Mouse (Mus musculus): ENCODE measurements at regions not wholly inside any gene's neighbourhood (a gene's known extent, or its start where the extent isn't known, plus 50 kb on each side); places are given as distances from the start of the nearest gene placed in this dataset.

DNA sequence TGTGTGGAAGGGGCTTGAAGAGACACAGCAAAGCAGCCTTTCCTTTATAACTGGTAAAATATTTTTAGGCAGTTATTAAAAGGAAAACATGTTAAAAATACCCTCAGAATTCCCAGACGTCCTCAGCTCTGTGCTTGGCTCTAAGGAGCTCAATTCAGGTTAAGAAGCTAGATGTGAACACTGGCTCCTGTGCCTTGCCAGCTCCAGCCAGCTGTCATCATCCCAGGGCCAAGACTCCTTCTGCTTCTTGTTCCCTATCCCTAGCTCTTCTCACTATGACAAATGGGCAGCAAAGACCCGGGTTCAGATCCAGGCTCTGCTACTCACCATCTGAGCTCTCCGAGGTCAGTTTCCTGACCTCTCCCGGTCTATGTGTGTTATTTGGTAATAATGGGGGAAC lies 293.5 kb upstream of the Rtl1 start:
- DNase-seq: no peak

DNA sequence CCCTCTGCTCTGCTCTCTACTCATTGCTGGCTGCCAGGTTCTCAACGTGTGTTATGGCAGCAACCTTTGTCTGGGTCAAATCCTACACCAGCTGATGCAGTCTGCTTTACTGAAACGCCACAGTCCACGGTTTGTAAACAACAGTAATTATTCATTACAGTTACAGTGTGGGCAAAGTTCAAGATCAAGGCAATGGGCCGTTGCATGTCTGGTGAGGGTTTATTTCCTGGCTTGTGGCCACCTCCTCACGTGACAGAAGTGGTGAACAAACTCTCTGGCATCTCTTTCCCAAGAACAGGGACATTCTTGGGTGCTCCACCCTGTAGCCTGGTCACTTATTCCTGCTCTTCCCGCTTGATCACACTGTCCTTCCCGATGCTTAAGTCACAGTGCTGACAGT lies 295.3 kb upstream of the Rtl1 start:
- no peak for DNase-seq

DNA sequence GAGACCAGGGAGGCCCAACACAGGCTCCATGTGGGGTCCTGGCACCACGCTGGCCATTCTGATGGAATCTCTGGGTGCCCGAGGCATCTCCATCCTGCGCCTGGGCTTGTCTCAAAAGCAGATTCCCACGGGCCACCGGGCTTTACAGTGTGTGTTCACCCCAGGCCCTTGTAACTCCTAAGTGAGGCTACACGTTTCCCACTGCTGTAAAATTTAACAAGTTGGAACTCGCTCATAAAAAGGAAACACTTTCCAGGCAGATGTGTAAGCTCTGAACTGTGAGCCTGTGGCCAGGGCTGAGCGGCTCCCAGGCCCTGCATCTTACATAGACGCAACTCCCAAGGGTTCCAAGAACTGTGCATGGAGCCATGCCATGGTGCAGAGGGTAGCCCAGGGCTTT lies 296.3 kb upstream of the Rtl1 start:
- no peak for DNase-seq

DNA sequence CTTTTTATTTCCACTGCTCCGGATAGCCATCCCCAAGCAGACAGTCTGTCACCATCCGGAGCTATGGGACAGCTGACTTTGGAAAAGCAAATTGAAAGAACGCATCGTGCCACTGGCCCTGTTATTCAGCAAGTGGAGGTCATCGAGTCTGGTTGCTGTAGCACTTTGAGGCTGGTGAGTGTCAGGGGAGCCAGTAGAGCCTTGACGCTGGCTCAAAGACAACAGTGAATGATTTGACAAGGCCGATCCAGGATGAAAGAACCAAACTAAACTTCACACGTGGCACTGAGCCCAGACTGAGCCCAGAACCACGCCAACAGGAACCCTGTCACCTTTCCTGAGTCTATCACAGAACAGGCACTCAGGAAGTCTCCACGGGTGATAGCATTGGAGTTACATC lies 296.8 kb upstream of the Rtl1 start:
- no peak for DNase-seq

DNA sequence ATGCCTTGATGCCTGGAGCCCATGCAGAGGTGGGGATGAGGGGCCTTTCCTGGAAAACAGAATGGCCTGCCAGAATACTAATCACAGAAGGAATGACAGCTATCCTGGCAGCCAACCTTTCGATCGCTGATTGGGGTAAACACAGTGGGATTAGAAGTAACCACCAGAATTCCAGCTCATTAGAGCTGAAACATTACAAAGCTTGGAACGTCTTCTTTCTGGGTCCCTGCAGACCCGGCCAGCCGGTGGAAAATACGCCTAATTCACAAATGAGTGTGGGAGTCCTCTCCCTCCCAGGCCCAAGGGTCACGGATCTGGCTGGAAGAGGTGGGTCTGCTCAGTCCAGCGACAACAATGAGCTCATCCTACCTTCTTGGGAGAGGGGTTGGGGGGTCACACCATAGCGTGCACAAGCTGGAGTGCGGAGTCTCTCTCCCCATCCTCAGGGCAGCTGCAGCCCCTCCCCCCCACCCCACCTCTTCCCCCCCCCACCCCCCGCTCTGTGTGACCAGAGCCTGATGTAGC lies 297.8 kb upstream of the Rtl1 start:
- DNase-seq: no peak

DNA sequence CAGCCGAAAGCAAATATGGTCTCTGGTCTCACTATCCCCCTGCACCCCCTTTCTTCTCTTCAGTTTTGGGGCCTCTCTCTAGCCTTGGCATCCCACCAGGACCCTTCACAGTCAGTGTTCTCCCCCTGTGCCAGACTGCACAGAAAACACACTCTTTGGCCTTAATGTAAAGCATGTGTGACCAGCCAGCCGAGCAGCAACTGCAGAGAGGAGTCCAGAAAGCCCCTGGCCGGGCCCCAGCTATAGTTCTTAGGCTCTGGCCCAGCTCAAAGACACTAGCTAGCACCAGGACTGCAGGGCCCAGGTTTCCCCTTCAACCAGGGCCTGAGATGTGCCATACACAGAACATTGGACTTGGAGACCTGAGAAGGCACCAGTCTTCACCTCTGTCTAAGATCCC lies 299.3 kb upstream of the Rtl1 start:
- DNase-seq: no peak

DNA sequence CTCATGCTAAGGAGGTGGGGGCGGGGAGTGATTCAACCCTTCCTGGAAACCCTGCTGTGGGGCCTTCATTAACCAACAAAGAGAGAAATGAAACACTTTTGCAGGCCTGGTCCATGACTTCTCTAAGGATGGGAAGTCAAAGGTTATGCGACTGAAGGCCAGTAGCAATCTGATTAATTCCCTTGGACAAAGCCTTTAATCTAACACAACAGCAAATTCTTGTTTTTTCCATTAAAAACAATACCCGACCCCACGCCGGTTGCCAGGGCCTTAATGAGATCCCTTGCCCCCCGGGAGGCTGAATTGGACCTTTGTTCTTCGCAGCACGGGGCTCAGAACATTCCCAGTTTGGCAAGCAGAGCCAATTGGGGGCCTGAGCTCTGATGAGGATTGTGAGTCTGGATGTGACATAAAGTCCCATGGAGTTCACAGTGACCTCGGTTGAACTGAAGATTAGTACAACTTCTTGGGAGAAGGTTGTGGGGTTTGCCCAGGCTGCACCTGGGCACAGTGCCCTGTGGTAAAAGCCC lies 310.9 kb upstream of the Rtl1 start:
- no peak for DNase-seq

DNA sequence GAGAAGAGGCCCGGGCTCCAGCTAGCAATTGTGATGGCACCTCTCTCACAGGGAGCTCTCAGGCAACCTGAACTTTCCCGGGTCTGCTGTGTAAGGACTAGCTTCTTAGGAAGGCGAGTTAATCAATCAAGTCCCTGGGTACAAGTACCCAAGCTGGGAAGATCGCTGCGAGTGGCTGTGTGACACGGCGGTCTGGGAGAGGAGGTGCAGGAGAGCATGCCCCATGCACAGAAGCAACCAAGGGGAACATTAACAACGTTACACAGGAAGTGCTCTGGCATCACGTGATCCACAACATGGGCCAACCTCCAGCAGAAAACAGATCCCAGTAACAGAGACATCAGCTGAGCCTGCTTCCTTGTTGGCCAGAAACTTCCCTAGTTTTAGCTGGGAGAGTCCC lies 311.4 kb upstream of the Rtl1 start:
- no peak for DNase-seq

DNA sequence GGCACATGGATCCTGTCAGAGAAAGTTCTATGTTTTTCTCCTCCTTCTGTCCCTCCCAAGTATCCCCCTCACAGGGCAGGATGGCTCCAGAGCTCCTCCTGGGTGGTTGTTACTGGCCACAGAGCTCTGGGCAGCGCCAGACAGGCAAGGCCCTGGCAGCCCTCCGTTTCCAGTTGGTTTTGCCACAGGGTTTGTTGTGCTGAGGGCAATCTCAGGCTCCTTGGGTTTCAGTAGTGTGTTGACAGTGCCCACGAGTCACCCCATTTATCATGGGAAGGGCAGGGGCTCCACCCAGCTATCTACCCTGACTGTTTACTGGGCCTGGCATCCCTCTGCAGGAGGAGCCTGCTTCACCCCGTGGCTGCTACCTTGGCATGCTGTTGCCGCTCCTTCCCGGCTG lies 317.6 kb upstream of the Rtl1 start:
- no peak for DNase-seq

DNA sequence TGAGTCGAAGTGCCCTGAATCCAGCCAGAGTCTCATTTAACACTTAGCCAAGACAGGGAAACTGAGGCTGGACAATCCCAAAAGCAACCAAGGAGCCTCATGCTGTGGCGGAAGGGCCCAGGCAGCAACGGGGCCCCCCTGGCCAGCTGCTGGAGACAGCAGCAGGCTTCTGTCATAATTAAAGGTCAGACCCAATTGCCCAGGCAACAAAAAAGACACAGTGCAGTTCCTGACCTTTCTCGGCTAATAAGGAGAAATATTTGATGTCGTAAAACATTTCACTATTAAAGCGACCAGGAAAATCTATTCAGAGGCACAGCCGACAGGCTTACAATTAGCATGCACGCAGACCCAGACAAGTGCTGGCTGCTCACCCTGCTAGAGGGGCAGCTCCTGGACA lies 318.8 kb upstream of the Rtl1 start:
- no peak for DNase-seq

DNA sequence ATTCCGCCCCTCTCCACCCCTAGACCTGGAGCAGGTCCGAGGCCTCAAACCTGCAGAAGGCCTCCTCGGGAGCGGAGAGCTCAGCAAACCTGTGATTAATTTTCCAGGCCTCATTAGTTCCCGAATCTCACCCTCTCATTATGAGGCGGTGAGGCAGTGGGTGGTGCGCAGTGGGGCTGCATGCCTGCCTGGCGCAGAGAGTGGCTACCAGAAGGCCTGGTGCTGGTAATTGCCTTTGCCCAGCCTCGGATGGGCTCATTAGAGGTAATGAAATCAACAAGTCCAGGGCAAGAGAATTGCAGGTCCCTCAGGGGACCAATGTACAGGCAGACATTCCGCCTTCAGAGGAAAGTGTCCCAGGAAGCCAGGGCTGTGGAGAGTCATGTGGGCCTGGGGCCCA lies 322.0 kb upstream of the Rtl1 start:
- DNase-seq: no peak

DNA sequence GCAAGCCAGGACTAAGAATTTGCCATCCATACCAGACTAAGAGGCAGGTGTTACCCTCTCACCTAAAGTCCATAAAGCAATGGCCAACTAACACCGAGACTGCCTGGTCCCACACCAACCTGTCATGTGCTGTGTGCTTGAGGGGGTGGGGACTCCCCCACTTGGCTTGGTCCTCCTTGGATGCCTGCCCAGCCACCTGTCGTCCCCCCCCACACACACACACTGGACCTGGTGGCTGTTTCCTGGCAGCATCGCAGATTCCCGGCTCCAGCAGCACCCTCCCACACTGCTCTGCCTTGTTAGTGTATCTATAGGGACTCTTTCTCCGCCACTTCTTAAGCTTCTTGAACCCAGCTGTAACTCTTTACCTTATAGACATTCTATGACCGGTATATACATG lies 325.7 kb upstream of the Rtl1 start:
- DNase-seq: no peak

DNA sequence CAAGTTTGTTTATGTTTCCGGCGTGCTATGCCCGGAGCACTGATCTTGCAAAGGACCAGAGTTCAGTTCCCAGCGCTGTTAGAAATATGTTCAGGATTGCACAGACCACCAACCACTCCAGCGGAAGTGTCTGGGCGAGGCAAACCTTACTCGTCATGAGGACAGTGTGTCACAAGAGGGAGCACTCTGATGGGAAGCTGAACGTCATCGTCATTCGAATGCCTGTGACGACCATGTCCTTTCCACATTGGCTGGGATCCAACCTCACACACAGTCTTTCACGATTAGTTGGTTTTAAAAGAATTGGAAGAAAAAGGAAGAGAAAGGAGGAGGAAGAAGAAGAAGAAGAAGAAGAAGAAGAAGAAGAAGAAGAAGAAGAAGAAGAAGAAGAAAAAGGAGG lies 326.5 kb upstream of the Rtl1 start:
- DNase-seq: no peak

DNA sequence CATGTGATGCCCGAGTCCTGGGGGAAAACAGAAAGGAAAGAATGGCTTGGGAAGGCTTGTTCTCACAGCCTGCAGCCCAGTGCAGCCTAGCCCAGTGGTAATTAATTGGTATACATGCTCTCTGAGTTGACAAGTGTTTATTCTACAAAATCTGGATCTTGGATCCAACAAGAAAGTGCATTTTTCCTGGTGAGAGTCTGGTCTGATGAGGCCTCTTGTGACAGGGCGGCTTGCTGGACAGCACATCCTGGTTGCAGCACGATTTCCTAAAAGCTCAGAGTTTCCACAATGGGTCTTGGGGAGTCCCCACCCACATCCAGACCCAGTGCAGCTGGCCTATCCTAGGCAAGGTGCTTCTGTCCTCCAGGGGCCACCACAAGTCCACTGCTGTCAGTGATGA lies 332.7 kb upstream of the Dio3 start:
- DNase-seq: no peak

DNA sequence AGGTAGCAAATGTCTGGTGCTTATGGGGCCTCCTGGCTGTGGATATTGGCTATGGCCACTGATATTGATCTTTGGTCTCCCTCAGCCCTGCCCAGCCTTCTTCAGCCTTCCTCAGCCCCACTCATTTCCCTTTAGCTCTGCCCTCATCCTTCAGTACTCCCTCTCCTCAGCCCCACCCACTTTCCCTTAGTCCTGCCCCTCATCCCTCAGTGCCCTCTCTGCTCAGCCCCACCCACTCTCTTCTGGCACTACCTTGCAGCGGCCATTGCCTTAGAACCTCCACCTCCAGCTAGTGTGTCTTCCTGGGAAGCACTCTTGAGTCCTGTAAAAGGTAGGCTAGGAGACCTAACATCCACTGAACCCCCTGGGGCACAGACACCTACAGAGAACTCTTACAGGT lies 331.9 kb upstream of the Dio3 start:
- no peak for DNase-seq

DNA sequence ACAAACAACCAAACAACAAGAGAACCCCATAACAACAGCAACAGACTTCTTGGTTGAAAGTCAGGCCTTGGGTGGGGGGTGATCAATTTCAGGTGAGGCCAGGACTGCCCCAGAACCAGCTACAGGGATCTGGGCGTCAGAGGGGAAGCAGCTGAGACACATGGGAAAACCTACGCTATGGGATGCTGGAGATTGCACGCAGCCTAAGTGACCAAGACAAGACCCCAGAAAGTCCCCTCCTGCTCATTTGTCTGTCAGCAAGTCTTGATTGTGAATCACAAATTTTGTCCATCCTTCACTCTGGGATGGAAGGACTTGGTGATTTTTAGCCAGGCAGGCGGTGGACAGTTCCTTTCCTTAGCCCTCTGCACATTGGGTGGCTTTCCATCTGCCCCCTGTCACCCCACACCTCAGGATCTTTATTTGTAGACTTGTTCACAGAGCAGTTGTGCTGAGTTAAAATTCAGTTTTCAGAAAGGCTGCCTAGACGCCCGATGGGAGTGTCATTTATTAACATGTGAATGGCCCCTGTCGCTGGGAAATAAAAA lies 330.9 kb upstream of the Dio3 start:
- DNase-seq: no peak

DNA sequence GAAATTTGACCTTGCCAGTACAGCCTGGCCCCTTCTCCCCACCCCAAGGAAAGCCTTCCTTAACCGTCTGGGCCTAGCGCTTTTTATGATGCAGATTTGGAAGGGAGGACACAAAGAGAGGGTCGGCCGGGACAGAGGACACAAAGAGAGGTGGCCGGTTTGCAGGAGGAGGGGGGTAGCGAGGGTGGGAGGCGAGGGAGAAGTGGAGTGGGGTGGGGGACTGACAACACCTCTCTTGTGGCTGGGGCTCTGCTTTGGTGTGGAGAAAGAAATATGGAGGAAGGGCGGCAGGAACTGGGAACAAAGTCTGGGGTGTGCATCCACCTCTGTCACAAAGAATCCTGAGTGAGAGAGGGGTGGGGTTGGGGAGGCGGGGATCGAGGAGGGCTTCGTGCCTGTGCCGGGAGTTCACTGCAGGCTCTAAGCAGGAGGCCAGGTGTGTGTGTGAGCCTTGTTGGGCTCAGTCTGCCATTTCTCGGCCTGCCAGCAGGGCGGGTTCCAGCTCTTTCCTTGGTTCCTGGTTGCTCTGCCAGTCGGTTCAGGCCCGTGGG lies 330.4 kb upstream of the Dio3 start:
- DNase-seq: no peak

DNA sequence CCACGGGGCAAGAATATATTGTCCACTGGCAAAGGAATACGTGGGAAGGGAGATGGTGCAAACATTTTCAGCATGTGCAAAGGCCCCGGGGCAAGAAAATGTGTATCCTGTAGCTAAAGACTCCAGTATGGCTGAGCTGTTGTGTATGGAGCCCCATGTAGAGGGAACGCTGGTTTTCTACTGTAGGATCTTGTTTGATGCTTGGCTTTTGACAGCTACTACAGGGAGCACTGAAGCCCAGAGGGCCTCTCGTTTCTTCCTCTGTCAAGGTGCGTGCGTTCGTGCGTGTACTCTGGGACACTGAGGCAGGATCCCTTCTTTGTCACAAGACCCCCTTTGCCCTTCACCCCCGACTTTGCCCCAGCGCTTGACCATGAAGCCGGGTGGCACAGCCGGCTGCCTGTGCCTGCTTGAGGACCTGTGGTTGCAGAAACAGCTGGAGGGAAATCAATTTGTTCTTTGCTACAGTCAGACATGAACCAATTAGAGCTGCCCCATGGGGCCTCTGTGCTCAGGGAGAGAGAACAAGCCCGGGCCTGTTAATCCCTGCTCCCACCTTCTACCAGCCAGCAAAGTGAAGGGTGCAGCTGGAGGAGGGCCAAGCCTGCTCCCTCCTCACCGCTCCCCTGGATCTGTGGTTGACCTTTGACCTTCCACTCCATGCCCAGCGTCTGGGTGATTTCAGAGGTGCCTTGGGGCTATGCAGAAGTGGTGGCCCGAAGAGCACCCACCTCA lies 329.5 kb upstream of the Dio3 start:
- DNase-seq: no peak

DNA sequence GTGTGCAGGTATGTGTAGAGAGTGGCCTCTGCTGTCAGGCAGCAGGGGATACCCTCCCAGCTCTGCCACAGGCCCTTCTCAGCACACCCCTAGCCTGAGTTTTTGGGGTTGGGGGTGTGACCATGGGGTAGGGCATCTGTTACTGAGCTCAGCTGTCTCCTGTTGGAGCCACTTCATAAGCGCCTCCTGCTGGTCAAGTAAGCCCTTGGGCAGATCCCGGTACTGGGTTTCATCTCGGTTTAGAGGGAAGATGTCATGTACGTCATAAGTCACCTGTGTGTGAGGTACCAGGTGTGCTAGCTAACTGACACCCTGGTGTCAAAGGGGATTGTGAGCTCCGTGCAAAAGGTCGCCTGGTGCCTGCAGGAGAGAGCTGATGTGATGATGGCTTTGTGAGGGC lies 328.2 kb upstream of the Dio3 start:
- DNase-seq: no peak

DNA sequence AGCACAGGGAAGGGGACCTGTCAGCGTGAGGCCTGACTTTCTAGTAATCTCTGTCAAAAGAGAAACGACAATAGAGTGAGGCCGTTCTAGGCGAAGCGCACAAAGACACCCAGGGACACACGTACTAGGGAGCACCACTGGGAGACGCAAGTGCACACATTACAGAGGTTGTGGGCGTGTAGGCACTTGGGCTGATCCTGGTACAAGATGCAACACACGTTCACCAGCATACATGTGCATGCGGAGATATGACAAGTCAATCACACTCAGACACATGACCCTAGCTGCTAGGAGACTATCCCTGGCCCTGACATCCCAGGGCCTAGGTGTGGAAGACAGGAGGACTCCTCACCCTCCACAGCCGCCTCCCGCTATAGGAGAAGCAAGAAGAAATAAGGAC lies 327.4 kb upstream of the Dio3 start:
- no peak for DNase-seq

DNA sequence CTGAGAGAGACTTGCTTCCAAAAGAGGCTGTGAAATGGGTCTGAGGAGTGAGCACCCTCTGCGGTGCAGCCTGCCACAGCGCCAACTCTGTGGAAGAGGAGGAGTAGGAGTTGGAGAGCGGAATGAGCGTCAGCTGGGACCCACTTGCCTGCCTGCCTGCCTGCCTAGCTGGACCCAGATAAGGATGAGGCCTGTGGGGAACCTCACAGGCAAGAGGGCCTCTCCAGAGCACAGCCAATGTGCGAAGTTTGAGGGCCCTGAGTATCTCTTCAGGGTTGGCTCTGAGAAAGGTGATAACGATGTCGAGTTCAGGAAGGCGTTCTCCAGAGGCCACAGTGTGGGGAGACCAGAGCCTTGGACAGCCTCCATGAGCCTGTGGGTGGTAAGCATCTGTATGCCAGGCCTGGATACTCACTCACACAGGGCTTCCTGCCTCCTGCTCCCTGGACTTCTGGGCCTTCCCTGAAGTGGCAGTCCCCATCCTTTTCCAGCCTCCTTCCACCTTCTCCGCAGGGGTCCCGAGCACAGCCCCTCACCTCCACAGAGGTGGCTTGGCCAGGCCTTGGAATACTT lies 326.9 kb upstream of the Dio3 start:
- no peak for DNase-seq

DNA sequence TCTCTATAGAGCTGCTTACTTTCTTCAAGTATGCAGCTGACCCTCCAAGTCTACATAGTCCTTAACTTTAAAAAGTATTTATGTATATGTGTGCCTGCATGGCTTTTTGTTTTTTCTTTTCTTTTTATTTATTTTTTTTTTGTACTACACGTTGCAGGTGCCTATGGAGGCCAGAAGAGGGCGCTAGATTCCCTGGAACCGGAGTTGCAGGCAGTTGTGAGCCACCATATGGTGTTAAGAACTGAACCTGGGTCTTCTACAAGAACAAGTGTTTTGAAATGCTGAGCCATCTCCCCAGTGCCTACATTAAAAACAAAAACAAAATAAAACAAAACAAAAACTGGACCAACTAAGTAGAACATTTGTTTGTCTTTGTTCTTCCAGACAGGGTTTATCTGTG lies 325.9 kb upstream of the Dio3 start:
- no peak for DNase-seq

DNA sequence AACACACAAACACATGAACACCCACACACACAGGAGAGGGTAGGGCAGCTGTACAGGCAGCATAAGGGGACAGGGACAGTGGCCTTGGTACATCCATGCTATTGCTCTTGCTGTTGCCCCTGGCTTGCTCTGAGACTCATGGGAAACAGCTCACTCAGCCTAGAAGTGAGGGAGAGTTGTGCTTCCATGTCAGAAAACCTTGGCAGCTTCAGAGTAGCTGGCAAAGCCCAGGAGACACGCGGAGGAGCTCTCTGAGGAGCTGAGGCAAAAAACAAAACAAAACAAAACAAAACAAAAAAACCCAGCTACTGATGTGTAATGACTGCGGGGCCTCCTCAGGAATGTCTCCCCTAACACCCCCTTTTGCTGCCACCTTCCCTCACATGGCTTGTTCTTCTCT lies 321.6 kb upstream of the Dio3 start:
- no peak for DNase-seq

All from thymus, postnatal 14 days (tissue).